Mouse (Mus musculus): ENCODE results near the gene Hoxd12. TPM values are rescaled to one million over a fixed set of nuclear protein-coding genes. Genes with fewer than 3 reads are reported as not detected.

The Hoxd12 gene
- polyA plus RNA-seq, 1 experiment: not detected

- no peak for TF ChIP-seq GATA1 (IDR thresholded peaks at IDR 0.05; ENCODE audit: low read length)
Observed at GRCm38 (mm10) chr2:74704393-74704998, 29.7 kb downstream of the Hoxd12 start, which contains the start of gene Hoxd8. Gene Hoxd8, plus strand, starts transcription at chr2:74704615.

GRCm38 (mm10) chr2:74704999-74705466 is 30.2 kb downstream of the Hoxd12 start:
- no peak for TF ChIP-seq GATA1 (IDR thresholded peaks at IDR 0.05; ENCODE audit: low read length)

GRCm38 (mm10) chr2:74705467-74706089 is 30.8 kb downstream of the Hoxd12 start:
- no peak for TF ChIP-seq GATA1 (IDR thresholded peaks at IDR 0.05; ENCODE audit: low read length)

GRCm38 (mm10) chr2:74706393-74706960 is 31.7 kb downstream of the Hoxd12 start:
- TF ChIP-seq GATA1 (IDR thresholded peaks at IDR 0.05; ENCODE audit: low read length): no peak

GRCm38 (mm10) chr2:74707599-74707998 is 32.8 kb downstream of the Hoxd12 start:
- TF ChIP-seq GATA1 (IDR thresholded peaks at IDR 0.05; ENCODE audit: low read length): no peak

GRCm38 (mm10) chr2:74708676-74709075 is 33.9 kb downstream of the Hoxd12 start:
- TF ChIP-seq GATA1 (IDR thresholded peaks at IDR 0.05; ENCODE audit: low read length): no peak

GRCm38 (mm10) chr2:74709465-74710419 is 34.9 kb downstream of the Hoxd12 start:
- no peak for TF ChIP-seq GATA1 (IDR thresholded peaks at IDR 0.05; ENCODE audit: low read length)

GRCm38 (mm10) chr2:74710929-74711543 is 36.2 kb downstream of the Hoxd12 start:
- no peak for TF ChIP-seq GATA1 (IDR thresholded peaks at IDR 0.05; ENCODE audit: low read length)

- no peak for TF ChIP-seq GATA1 (IDR thresholded peaks at IDR 0.05; ENCODE audit: low read length)
Observed at GRCm38 (mm10) chr2:74711721-74712621, 37.2 kb downstream of the Hoxd12 start, which contains the start of the genes Hoxd3 and Hoxd4. Gene Hoxd3, plus strand, starts transcription at chr2:74711927. Gene Hoxd4, plus strand, starts transcription at chr2:74711929.

- no peak for TF ChIP-seq GATA1 (IDR thresholded peaks at IDR 0.05; ENCODE audit: low read length)
Observed at GRCm38 (mm10) chr2:74713239-74714150, 38.7 kb downstream of the Hoxd12 start.

- no peak for TF ChIP-seq GATA1 (IDR thresholded peaks at IDR 0.05; ENCODE audit: low read length)
Observed at GRCm38 (mm10) chr2:74714156-74714789, 39.5 kb downstream of the Hoxd12 start.

GRCm38 (mm10) chr2:74714881-74715280 is 40.1 kb downstream of the Hoxd12 start:
- TF ChIP-seq GATA1 (IDR thresholded peaks at IDR 0.05; ENCODE audit: low read length): no peak

Data from G1E-ER4 (cell line).